Mouse (Mus musculus): ENCODE data around the gene Nudt17. TPM values are rescaled to one million over a fixed set of nuclear protein-coding genes. Genes with fewer than 3 reads are reported as not detected.

Gene Nudt17
- 4.9 and 6.6 TPM in 2 replicates for polyA plus RNA-seq (2012; rRNA removed)

GRCm38 (mm10) chr3:96707903-96708683, at the start of gene Nudt17:
Nudt17 (minus strand) TSS chr3:96708562.

DNA sequence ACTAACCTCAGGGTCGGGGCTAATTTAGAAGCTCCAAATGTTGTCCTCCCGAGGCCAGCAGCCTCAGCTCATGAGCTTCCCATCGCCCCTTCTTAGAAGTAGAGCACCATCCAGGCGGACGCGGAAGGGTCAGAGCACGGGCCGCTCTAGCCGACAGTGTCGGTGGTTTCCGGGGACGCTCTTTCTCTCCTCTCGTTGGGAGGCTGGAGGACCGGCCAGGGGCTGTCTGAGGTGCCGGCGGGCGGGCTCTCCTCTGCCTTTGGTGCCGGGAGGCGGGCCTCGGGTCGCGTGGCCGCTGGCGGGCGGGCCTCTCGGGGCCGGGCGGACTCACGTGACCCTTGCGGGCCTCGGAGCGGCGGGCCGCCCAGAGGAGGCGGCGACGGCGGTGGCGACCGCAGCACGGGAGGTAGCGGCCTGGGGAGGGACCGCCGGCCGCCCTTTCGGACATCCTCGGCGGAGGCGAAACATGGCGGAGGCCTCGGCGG, 19.0 kb upstream of the Nudt17 start, which contains the start of the genes Polr3c and Rnf115:
Gene Polr3c (minus strand): TSS at position 286 of the 485 bp plus-strand sequence.
Gene Rnf115 (plus strand): TSS at position 322 of the 485 bp plus-strand sequence.

GRCm38 (mm10) chr3:96696198-96696765, 12.1 kb downstream of the Nudt17 start, which contains the start of gene Pias3:
Pias3 (plus strand) TSS chr3:96696384.

DNA sequence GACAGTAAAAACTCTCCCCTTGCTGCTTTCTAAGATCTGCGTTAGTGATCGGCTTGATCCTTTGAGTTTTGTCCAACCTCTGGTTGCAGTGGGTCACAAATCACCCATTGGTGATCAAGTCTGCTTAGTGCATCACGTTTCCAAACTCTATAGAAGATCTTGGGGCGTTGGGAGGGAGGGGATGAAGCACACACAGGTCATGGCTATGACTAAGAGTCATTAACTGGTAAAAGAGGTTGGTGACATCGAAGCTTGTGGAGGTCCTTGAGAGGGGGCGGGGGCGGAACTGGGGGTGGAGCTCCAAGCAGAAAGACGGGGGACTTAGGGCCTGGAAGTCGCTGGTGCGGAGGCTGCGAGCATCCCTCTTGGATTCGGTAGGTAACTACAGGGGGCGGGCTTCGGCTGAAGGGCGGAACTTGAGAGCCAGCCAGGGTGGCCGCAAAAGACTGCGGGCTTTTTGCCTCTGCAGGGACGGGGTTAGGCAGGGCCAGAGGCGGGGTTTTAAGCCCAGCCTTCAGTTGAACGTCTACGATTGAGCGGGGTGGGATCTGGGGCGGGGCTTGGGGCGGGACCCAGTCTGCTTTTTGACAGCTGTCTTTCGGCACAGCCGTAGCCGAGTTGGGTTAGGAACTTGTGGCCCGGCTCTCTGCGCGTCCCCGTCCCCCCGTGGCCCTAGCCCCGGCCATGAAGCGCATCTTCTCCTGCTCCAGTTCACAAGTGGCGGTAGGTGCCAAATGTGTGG, 38.5 kb downstream of the Nudt17 start, which contains the start of gene Ankrd35:
Gene Ankrd35 (plus strand): TSS at position 405 of the 742 bp plus-strand sequence.

Other genes with a start within 250 kb of the Nudt17 start
- 5.6 and 7.5 TPM in 2 replicates for gene Hfe2, start 183.4 kb downstream of the Nudt17 start, polyA plus RNA-seq (2012; rRNA removed)
- 353 and 474 TPM in 2 replicates for gene Txnip, start 150.6 kb downstream of the Nudt17 start, polyA plus RNA-seq (2012; rRNA removed)
- gene Gm16253, start 131.6 kb downstream of the Nudt17 start, polyA plus RNA-seq (2012; rRNA removed), result 0.48 TPM in 1 of 2 replicates, not detected in the other
- 4.2 and 4.9 TPM in 2 replicates for gene Polr3gl, start 114.4 kb downstream of the Nudt17 start, polyA plus RNA-seq (2012; rRNA removed)
- gene Ankrd34a, start 111.9 kb downstream of the Nudt17 start, polyA plus RNA-seq (2012; rRNA removed), result 0.85 and 1.1 TPM in 2 replicates
- gene Lix1l, start 107.4 kb downstream of the Nudt17 start, polyA plus RNA-seq (2012; rRNA removed), result 4.0 and 6.1 TPM in 2 replicates
- 0.35 and 0.47 TPM in 2 replicates for gene Rbm8a, start 78.6 kb downstream of the Nudt17 start, polyA plus RNA-seq (2012; rRNA removed)
- 7.7 and 11.7 TPM in 2 replicates for gene Pex11b, start 73.2 kb downstream of the Nudt17 start, polyA plus RNA-seq (2012; rRNA removed)
- gene Gm42957, start 73.1 kb downstream of the Nudt17 start, polyA plus RNA-seq (2012; rRNA removed), result 0.04 TPM in 1 of 2 replicates, not detected in the other
- 0.46 and 1.5 TPM in 2 replicates for gene Itga10, start 63.0 kb downstream of the Nudt17 start, polyA plus RNA-seq (2012; rRNA removed)
- gene Ankrd35, start 38.4 kb downstream of the Nudt17 start, polyA plus RNA-seq (2012; rRNA removed), result 2.9 and 3.7 TPM in 2 replicates
- 20.9 and 23.0 TPM in 2 replicates for gene Pias3, start 12.2 kb downstream of the Nudt17 start, polyA plus RNA-seq (2012; rRNA removed)
- 7.7 and 8.8 TPM in 2 replicates for gene Polr3c, start 19.1 kb upstream of the Nudt17 start, polyA plus RNA-seq (2012; rRNA removed)
- 3.2 and 3.8 TPM in 2 replicates for gene Rnf115, start 19.1 kb upstream of the Nudt17 start, polyA plus RNA-seq (2012; rRNA removed)
- not detected in 2 replicates for gene Pdzk1, start 120.7 kb upstream of the Nudt17 start, polyA plus RNA-seq (2012; rRNA removed)
- 0.11 TPM in 1 of 2 replicates, not detected in the other for gene Cd160, start 120.8 kb upstream of the Nudt17 start, polyA plus RNA-seq (2012; rRNA removed)
- gene Gja5, start 196.1 kb upstream of the Nudt17 start, polyA plus RNA-seq (2012; rRNA removed), result 0.61 and 0.68 TPM in 2 replicates
- 3.2 and 3.5 TPM in 2 replicates for gene Gpr89, start 196.8 kb upstream of the Nudt17 start, polyA plus RNA-seq (2012; rRNA removed)
- not detected in 2 replicates for gene Gja8, start 217.5 kb upstream of the Nudt17 start, polyA plus RNA-seq (2012; rRNA removed)